ENCODE assay signal across 24 mouse cellular contexts in genomic region chr13:95712570-95713268, GRCm38 (mm10). TPM values are rescaled to one million over a fixed set of nuclear protein-coding genes. Genes with fewer than 3 reads are reported as not detected.
A peak's percentile ranks its signal among the peaks of the same experiment; 100 is the strongest.
DNase-seq lines count a peak whose midpoint lies in the region; ATAC-seq and TF ChIP-seq lines count a peak whose summit lies in the region.
"Had no signal": no experiment of that assay in that cellular context is flagged by ENCODE, and none has a peak within 500 bp of the region (broad histone marks: within the 10 kb centered on the region; RNA-seq: fewer than 3 reads in every experiment).

No protein-coding gene starts in this region.

- no peak for DNase-seq in testis, postnatal 10 days (ENCODE audit: low spot score)
- no peak for DNase-seq in cerebellum, postnatal 10 days
- DNase-seq in gastrocnemius, postnatal 14 days: no peak
- no peak for DNase-seq in midbrain, embryonic 10.5 days (ENCODE audit: low spot score)
- DNase-seq: adrenal gland, postnatal 36 days; B cell, adult 2 months; cerebellum, adult 8-10 months; gastrocnemius, postnatal 10 days; heart, postnatal 14 days; left cerebral cortex, postnatal 4 days; lung, postnatal 14 days; right cerebral cortex, postnatal 25 days had no signal

- WGBS in midbrain, embryonic 10.5 days: 95% methylated on average over 9 of the region's 9 CpGs

- intact Hi-C loops in gastrocnemius, postnatal 14 days (cut with DNase I; ENCODE audit: low total_unique reads): no loop called here

- H3K27me3 ChIP-seq in testis, adult 2 months (ENCODE audit: control insufficient read depth, insufficient read depth, low read length): no peaks in the 10 kb centered on the region
- H3K27me3 ChIP-seq in midbrain, embryonic 10.5 days (ENCODE audit: low read depth, poor library complexity, severe bottlenecking): no peaks in the 10 kb centered on the region
- H3K27me3 ChIP-seq: hindbrain, embryonic 13.5 days; liver, embryonic 15.5 days; midbrain, embryonic 12.5 days; neural tube, embryonic 15.5 days had no signal

- H3K9me3 ChIP-seq in midbrain, embryonic 10.5 days (replicated peaks): no peaks in the 10 kb centered on the region
- H3K9me3 ChIP-seq: G1E; heart, embryonic 10.5 days; hindbrain, embryonic 13.5 days; liver, embryonic 15.5 days; midbrain, embryonic 12.5 days; neural tube, embryonic 15.5 days had no signal

- peak overlapping the region; percentile 61 for H3K27ac ChIP-seq in testis, adult 2 months (ENCODE audit: control insufficient read depth, insufficient read depth, low read depth, low read length)
- H3K27ac ChIP-seq in midbrain, embryonic 10.5 days (replicated peaks): no peak overlapping the region
- H3K27ac ChIP-seq: heart, embryonic 10.5 days; hindbrain, embryonic 13.5 days; layer of hippocampus, adult 2 months; liver, embryonic 15.5 days; midbrain, embryonic 12.5 days; neural tube, embryonic 15.5 days had no signal

- TF ChIP-seq POLR2A in testis, adult 2 months (IDR thresholded peaks at IDR 0.05; ENCODE audit: control insufficient read depth, low read depth, low read length): peak; percentile 56; the same call in 1 of the 2 replicates

- H3K36me3 ChIP-seq in testis, adult 2 months (ENCODE audit: control insufficient read depth, insufficient read depth, low read length): no peaks in the 10 kb centered on the region
- H3K36me3 ChIP-seq in midbrain, embryonic 10.5 days: peaks cover 37% of the 10 kb centered on the region
- H3K36me3 ChIP-seq: G1E; heart, embryonic 10.5 days; hindbrain, embryonic 13.5 days; midbrain, embryonic 12.5 days; neural tube, embryonic 15.5 days had no signal

- peak overlapping the region; percentile 70 for H3K4me3 ChIP-seq in testis, adult 2 months (ENCODE audit: control insufficient read depth, low read depth, low read length)
- no peak overlapping the region for H3K4me3 ChIP-seq in midbrain, embryonic 10.5 days
- H3K4me3 ChIP-seq: heart, embryonic 10.5 days; hindbrain, embryonic 13.5 days; layer of hippocampus, adult 2 months; liver, embryonic 15.5 days; midbrain, embryonic 12.5 days; neural tube, embryonic 15.5 days had no signal

- ATAC-seq in CD4-positive, CD25-positive, alpha-beta regulatory T cell, adult 4 months: peak; percentile 89
- ATAC-seq in inflammation-experienced regulatory T-cells, adult 6 months: peak; percentile 89
- peak; percentile 57 for ATAC-seq in megakaryocyte-erythroid progenitor cell, adult 5-6 weeks (replicated peaks; ENCODE audit: low FRiP score, low TSS enrichment, poor library complexity, severe bottlenecking)
- ATAC-seq: intestine, embryonic 16.5 days had no signal

- H3K4me1 ChIP-seq in testis, adult 2 months (ENCODE audit: control insufficient read depth, insufficient read depth, low read length): no peaks in the 10 kb centered on the region
- H3K4me1 ChIP-seq in midbrain, embryonic 10.5 days: no peaks in the 10 kb centered on the region
- H3K4me1 ChIP-seq: heart, embryonic 10.5 days; hindbrain, embryonic 13.5 days; midbrain, embryonic 12.5 days had no signal

- TF ChIP-seq CTCF in testis, adult 2 months (IDR thresholded peaks at IDR 0.05; ENCODE audit: control insufficient read depth, insufficient read depth, insufficient replicate concordance, low read depth, low read length): no peak

RNA-seq across cellular contexts. Expression of gene F2rl2, which starts 16.1 kb away (rescaled TPM):
- 0.05 TPM in 1 of 2 replicates, not detected in the other for polyA plus RNA-seq in testis, adult 2 months (2012; rRNA removed)
- polyA plus RNA-seq in CD4-positive, CD25-positive, alpha-beta regulatory T cell, adult 4 months (2017; shearing (Covaris generic)): 1 to 10 TPM; 3.9 to 4.3 TPM
- polyA plus RNA-seq in inflammation-experienced regulatory T-cells, adult 6 months (2017; shearing (Covaris generic)): 10 to 100 TPM in 1 of 3 experiments, 1 to 10 TPM in 2; 4.1 to 15.3 (median 4.7) TPM
- 0.70 and 1.1 TPM in 2 replicates for total RNA-seq in megakaryocyte-erythroid progenitor cell, adult 5-6 weeks (2014; fragmentation: Nextera tagmentation)
- 3.0 TPM in 2 replicates for total RNA-seq in megakaryocyte-erythroid progenitor cell, adult 5-6 weeks (2017)
- not detected for total RNA-seq in gastrocnemius, postnatal 14 days (2021)
- 1.5 and 2.3 TPM in 2 replicates for polyA plus RNA-seq in midbrain, embryonic 10.5 days (2016; fragmentation: Nextera tagmentation; extraction: Ambion mirVana)
- polyA plus RNA-seq: G1E had no signal
